Mouse (Mus musculus): ENCODE data around the gene Gls2.

DNA sequence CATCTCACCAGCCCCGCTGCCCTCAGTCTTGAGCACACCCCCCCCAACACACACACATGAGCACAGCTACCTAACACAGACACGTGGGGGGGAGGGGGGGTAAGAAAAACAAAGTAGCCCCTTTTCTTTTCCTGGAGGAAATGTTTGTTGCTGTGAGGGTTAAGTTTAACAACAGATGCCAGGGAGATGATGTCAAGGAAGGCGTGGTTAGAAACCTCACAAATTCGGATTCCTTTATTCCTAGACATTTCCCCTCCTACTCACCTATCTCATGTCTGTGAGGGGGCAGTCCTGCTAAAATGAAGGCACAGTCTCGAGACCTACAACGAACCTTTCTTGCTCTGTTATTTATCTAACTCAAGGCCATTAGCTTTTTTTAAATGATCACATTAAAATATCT, 27.2 kb upstream of the Gls2 start:
- TF ChIP-seq POLR2A (IDR thresholded peaks at IDR 0.05; ENCODE audit: insufficient read depth, low read length): no peak
- no peak for TF ChIP-seq CTCF (IDR thresholded peaks at IDR 0.05; ENCODE audit: low read depth, low read length)
- TF ChIP-seq EP300 (IDR thresholded peaks at IDR 0.05; ENCODE audit: insufficient read depth, low read depth, low read length): no peak

All from ES-Bruce4 (cell line).